Mouse (Mus musculus): ENCODE measurements around the gene Macrod1. TPM values are rescaled to one million over a fixed set of nuclear protein-coding genes. Genes with fewer than 3 reads are reported as not detected.

Gene Macrod1
- polyA plus RNA-seq, 1 experiment = 5.7 TPM

- TF ChIP-seq CTCF (IDR thresholded peaks at IDR 0.05; ENCODE audit: borderline replicate concordance, extremely low read depth, insufficient read depth, insufficient read length) = no peak
- peak; percentile 77 for DNase-seq (ENCODE audit: low read depth)
Measured at GRCm38 (mm10) chr19:7135525-7135924, 78.9 kb downstream of the Macrod1 start.

- peak; percentile 85 for DNase-seq (ENCODE audit: low read depth)
Measured at GRCm38 (mm10) chr19:7136016-7136415, 79.4 kb downstream of the Macrod1 start.

GRCm38 (mm10) chr19:7136714-7137498, 80.3 kb downstream of the Macrod1 start:
- TF ChIP-seq POLR2A (IDR thresholded peaks at IDR 0.05; ENCODE audit: borderline replicate concordance, extremely low read depth, insufficient read depth, insufficient read length, poor library complexity, severe bottlenecking) (no peak), CTCF (IDR thresholded peaks at IDR 0.05; ENCODE audit: borderline replicate concordance, extremely low read depth, insufficient read depth, insufficient read length) (no peak)
- DNase-seq (ENCODE audit: low read depth) = no peak

More at GRCm38 (mm10) chr19:7136016-7136415, 79.4 kb downstream of the Macrod1 start:
- TF ChIP-seq POLR2A (IDR thresholded peaks at IDR 0.05; ENCODE audit: borderline replicate concordance, extremely low read depth, insufficient read depth, insufficient read length, poor library complexity, severe bottlenecking) (no peak), CTCF (IDR thresholded peaks at IDR 0.05; ENCODE audit: borderline replicate concordance, extremely low read depth, insufficient read depth, insufficient read length) (no peak)

- TF ChIP-seq POLR2A (IDR thresholded peaks at IDR 0.05; ENCODE audit: borderline replicate concordance, extremely low read depth, insufficient read depth, insufficient read length, poor library complexity, severe bottlenecking) = no peak
- no peak for TF ChIP-seq CTCF (IDR thresholded peaks at IDR 0.05; ENCODE audit: borderline replicate concordance, extremely low read depth, insufficient read depth, insufficient read length)
- no peak for DNase-seq (ENCODE audit: low read depth)
Measured at GRCm38 (mm10) chr19:7138327-7138726, 81.7 kb downstream of the Macrod1 start.

GRCm38 (mm10) chr19:7139321-7139720, 82.7 kb downstream of the Macrod1 start:
- no peak for TF ChIP-seq CTCF (IDR thresholded peaks at IDR 0.05; ENCODE audit: borderline replicate concordance, extremely low read depth, insufficient read depth, insufficient read length)
- no peak for TF ChIP-seq POLR2A (IDR thresholded peaks at IDR 0.05; ENCODE audit: borderline replicate concordance, extremely low read depth, insufficient read depth, insufficient read length, poor library complexity, severe bottlenecking)
- no peak for DNase-seq (ENCODE audit: low read depth)

- DNase-seq (ENCODE audit: low read depth) = peak; percentile 85
- TF ChIP-seq POLR2A (IDR thresholded peaks at IDR 0.05; ENCODE audit: borderline replicate concordance, extremely low read depth, insufficient read depth, insufficient read length, poor library complexity, severe bottlenecking) (no peak), CTCF (IDR thresholded peaks at IDR 0.05; ENCODE audit: borderline replicate concordance, extremely low read depth, insufficient read depth, insufficient read length) (no peak)
Measured at GRCm38 (mm10) chr19:7140373-7140772, 83.8 kb downstream of the Macrod1 start.

GRCm38 (mm10) chr19:7140856-7141421, 84.3 kb downstream of the Macrod1 start:
- no peak for TF ChIP-seq CTCF (IDR thresholded peaks at IDR 0.05; ENCODE audit: borderline replicate concordance, extremely low read depth, insufficient read depth, insufficient read length)
- peak; percentile 76 for DNase-seq (ENCODE audit: low read depth)

GRCm38 (mm10) chr19:7142207-7142915, 85.8 kb downstream of the Macrod1 start:
- TF ChIP-seq CTCF (IDR thresholded peaks at IDR 0.05; ENCODE audit: borderline replicate concordance, extremely low read depth, insufficient read depth, insufficient read length) (no peak), POLR2A (IDR thresholded peaks at IDR 0.05; ENCODE audit: borderline replicate concordance, extremely low read depth, insufficient read depth, insufficient read length, poor library complexity, severe bottlenecking) (no peak)
- peak; percentile 86 for DNase-seq (ENCODE audit: low read depth)

GRCm38 (mm10) chr19:7143854-7144253, 87.2 kb downstream of the Macrod1 start:
- no peak; the same call in 1 of the 2 replicates for TF ChIP-seq POLR2A (IDR thresholded peaks at IDR 0.05; ENCODE audit: borderline replicate concordance, extremely low read depth, insufficient read depth, insufficient read length, poor library complexity, severe bottlenecking)
- TF ChIP-seq CTCF (IDR thresholded peaks at IDR 0.05; ENCODE audit: borderline replicate concordance, extremely low read depth, insufficient read depth, insufficient read length) = no peak
- DNase-seq (ENCODE audit: low read depth) = peak; percentile 85

GRCm38 (mm10) chr19:7144458-7144857, 87.8 kb downstream of the Macrod1 start:
- no peak for DNase-seq (ENCODE audit: low read depth)
- TF ChIP-seq POLR2A (IDR thresholded peaks at IDR 0.05; ENCODE audit: borderline replicate concordance, extremely low read depth, insufficient read depth, insufficient read length, poor library complexity, severe bottlenecking) (no peak), CTCF (IDR thresholded peaks at IDR 0.05; ENCODE audit: borderline replicate concordance, extremely low read depth, insufficient read depth, insufficient read length) (no peak)

- TF ChIP-seq POLR2A (IDR thresholded peaks at IDR 0.05; ENCODE audit: borderline replicate concordance, extremely low read depth, insufficient read depth, insufficient read length, poor library complexity, severe bottlenecking) (no peak), CTCF (IDR thresholded peaks at IDR 0.05; ENCODE audit: borderline replicate concordance, extremely low read depth, insufficient read depth, insufficient read length) (no peak)
- no peak for DNase-seq (ENCODE audit: low read depth)
Measured at GRCm38 (mm10) chr19:7146376-7146775, 89.8 kb downstream of the Macrod1 start.

All from brain, embryonic 14.5 days (tissue).